Mouse (Mus musculus): ENCODE data around the gene Fgfr2.

DNA sequence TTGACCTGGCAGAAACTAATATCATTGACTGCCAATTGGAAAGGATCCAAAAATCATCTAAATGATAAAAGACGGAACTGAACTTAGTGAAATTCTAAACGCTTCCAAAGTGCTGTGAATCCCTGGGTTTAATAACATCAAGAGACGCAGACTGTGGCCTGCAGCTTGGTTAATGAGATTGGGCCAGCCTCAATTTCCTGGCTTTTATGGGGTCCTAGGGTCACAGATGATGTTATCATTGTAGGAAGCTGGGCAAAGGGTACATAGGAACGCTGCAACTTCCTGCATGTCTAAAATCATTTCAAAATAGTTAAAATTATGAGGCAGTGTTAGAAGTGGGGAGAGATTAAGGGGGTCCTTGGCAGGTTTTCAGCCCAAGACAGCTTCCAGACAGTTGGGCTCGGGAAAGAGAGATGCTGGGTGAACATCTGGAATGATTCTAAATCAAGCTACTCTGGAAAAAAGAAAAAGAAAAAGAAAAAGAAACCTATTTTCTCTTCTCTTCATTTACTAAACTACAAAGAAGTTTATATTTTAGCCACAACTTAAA is 823.4 kb downstream of the Fgfr2 start:
- TF ChIP-seq MYOD1 (IDR thresholded peaks at IDR 0.05; ENCODE audit: control insufficient read depth in 1 of 3, insufficient read length in 2 of 3, low read depth in 2 of 3) (no peak), POLR2A (IDR thresholded peaks at IDR 0.05; ENCODE audit: insufficient read length, low read depth) (no peak), USF1 (IDR thresholded peaks at IDR 0.05; ENCODE audit: low read depth) (no peak), TCF12 (IDR thresholded peaks at IDR 0.05; ENCODE audit: insufficient read depth, poor library complexity, severe bottlenecking) (no peak), CEBPB (IDR thresholded peaks at IDR 0.05; ENCODE audit: insufficient read depth, poor library complexity, severe bottlenecking) (no peak), E2F4 (IDR thresholded peaks at IDR 0.05; ENCODE audit: insufficient read depth) (no peak)
